Mouse (Mus musculus) bone marrow, adult 2 months (tissue): ENCODE results near the gene Dhx16. TPM values are rescaled to one million over a fixed set of nuclear protein-coding genes. Genes with fewer than 3 reads are reported as not detected.

Source experiments
- H3K27ac ChIP-seq: fragments of 200-500 bp; 2 replicates; pipeline ENCODE4 v1.5.1; 2012; ENCODE audit warnings: low read depth, mild to moderate bottlenecking, control low read depth, inconsistent platforms, low read length; ENCODE audit not compliant: control insufficient read depth, poor library complexity, insufficient read depth
- H3K4me1 ChIP-seq: fragments of 200-500 bp; 2 replicates; pipeline ENCODE4 v1.6.1; 2011; ENCODE audit warnings: low read length; ENCODE audit not compliant: control insufficient read depth, insufficient read depth
- H3K4me3 ChIP-seq: fragments of 200-500 bp; replicated peaks from 2 replicates; pipeline ENCODE3; 2011; ENCODE audit warnings: mild to moderate bottlenecking, low read depth, low read length, control low read depth; ENCODE audit not compliant: control insufficient read depth
- CTCF ChIP-seq: fragments of 200-500 bp; IDR thresholded peaks from 2 replicates; pipeline ENCODE4 v1.5.1; 2011; ENCODE audit warnings: low read length, control low read depth; ENCODE audit not compliant: control insufficient read depth, insufficient read depth
- POLR2A ChIP-seq: fragments of 200-500 bp; IDR thresholded peaks from 2 replicates; pipeline ENCODE4 v1.6.1; 2011; ENCODE audit warnings: low read depth, mild to moderate bottlenecking, control low read depth, low read length, borderline replicate concordance; ENCODE audit not compliant: control insufficient read depth
- WGBS: fragments of 180-500 bp; shearing (Covaris S2); methylation state at CpG from one replicate; pipeline ENCODE4 v1.1.7; 2018; 5-methylcytosine and 5-hydroxymethylcytosine counted together
- polyA plus RNA-seq: library from polyadenylated mRNA; stranded (reverse); fragments of >200 nt; gene quantifications from 2 replicates; pipeline ENCODE4 v1.2.4, GENCODE M21; 2011; ENCODE audit warnings: low replicate concordance; ENCODE audit not compliant: missing spikeins, insufficient read depth, insufficient read length

Dhx16 gene
- polyA plus RNA-seq, 1 experiment = 234 TPM

GRCm38 (mm10) chr17:35919060-35919715 is 39.6 kb downstream of the Dhx16 start:
- WGBS = 6% methylated on average over 7 of the region's 7 CpGs
- H3K27ac ChIP-seq = peak overlapping the region; percentile 95
- TF ChIP-seq POLR2A (no peak), CTCF (no peak)
- H3K4me1 ChIP-seq = peaks cover 1% of the 10 kb centered on the region; the same call in 1 of the 2 replicates
- peak overlapping the region; percentile 60 for H3K4me3 ChIP-seq

- Histone ChIP-seq H3K4me1 (peaks cover 1% of the 10 kb centered on the region; the same call in 1 of the 2 replicates), H3K4me3 (peak overlapping the region; percentile 27), H3K27ac (peak overlapping the region; percentile 95)
- WGBS = 30% methylated on average over 6 of the region's 6 CpGs
- peak; percentile 56; the same call in 1 of the 2 replicates for TF ChIP-seq POLR2A
- no peak for TF ChIP-seq CTCF
These were observed 40.3 kb downstream of the Dhx16 start for GRCm38 (mm10) chr17:35919864-35920301.

GRCm38 (mm10) chr17:35920384-35920783 is 40.8 kb downstream of the Dhx16 start:
- TF ChIP-seq POLR2A (no peak), CTCF (no peak)
- 26% methylated on average over 1 of the region's 1 CpGs for WGBS
- H3K27ac ChIP-seq = peak overlapping the region; percentile 95; the same call in 1 of the 2 replicates
- H3K4me3 ChIP-seq = no peak overlapping the region
- peaks cover 1% of the 10 kb centered on the region; the same call in 1 of the 2 replicates for H3K4me1 ChIP-seq

- H3K4me1 ChIP-seq = no peaks in the 10 kb centered on the region; the same call in 1 of the 2 replicates
- TF ChIP-seq POLR2A (no peak), CTCF (0 out of 2 replicates have a peak, but pooled peaks have one; percentile 17)
- H3K4me3 ChIP-seq = no peak overlapping the region
- 71% methylated on average over 5 of the region's 5 CpGs for WGBS
- peak overlapping the region; percentile 30; the same call in 1 of the 2 replicates for H3K27ac ChIP-seq
These were observed 41.4 kb downstream of the Dhx16 start for GRCm38 (mm10) chr17:35920862-35921562.

- Histone ChIP-seq H3K27ac (no peak overlapping the region), H3K4me1 (no peaks in the 10 kb centered on the region; the same call in 1 of the 2 replicates)
These were observed 42.1 kb downstream of the Dhx16 start for GRCm38 (mm10) chr17:35921710-35922109.

GRCm38 (mm10) chr17:35922566-35922965 is 42.9 kb downstream of the Dhx16 start:
- TF ChIP-seq POLR2A (no peak), CTCF (no peak)
- H3K27ac ChIP-seq = no peak overlapping the region
- no peaks in the 10 kb centered on the region; the same call in 1 of the 2 replicates for H3K4me1 ChIP-seq
- 73% methylated on average over 3 of the region's 3 CpGs for WGBS
- no peak overlapping the region for H3K4me3 ChIP-seq

More at GRCm38 (mm10) chr17:35921710-35922109, 42.1 kb downstream of the Dhx16 start:
- no peak overlapping the region for H3K4me3 ChIP-seq
- WGBS = 77% methylated on average over 4 of the region's 4 CpGs
- TF ChIP-seq CTCF (no peak), POLR2A (no peak)

GRCm38 (mm10) chr17:35923281-35923680 is 43.7 kb downstream of the Dhx16 start:
- no peaks in the 10 kb centered on the region; the same call in 1 of the 2 replicates for H3K4me1 ChIP-seq
- H3K27ac ChIP-seq = no peak overlapping the region
- H3K4me3 ChIP-seq = no peak overlapping the region
- 84% methylated on average over 4 of the region's 4 CpGs for WGBS
- no peak for TF ChIP-seq POLR2A
- TF ChIP-seq CTCF = no peak

GRCm38 (mm10) chr17:35927471-35927870 is 47.9 kb downstream of the Dhx16 start:
- Histone ChIP-seq H3K4me1 (no peaks in the 10 kb centered on the region; the same call in 1 of the 2 replicates), H3K4me3 (no peak overlapping the region), H3K27ac (no peak overlapping the region)
- 50% methylated on average over 1 of the region's 1 CpGs for WGBS
- TF ChIP-seq CTCF (no peak), POLR2A (no peak)
